Mouse (Mus musculus) neural tube, embryonic 11.5 days (tissue): ENCODE results near the gene Tpsab1. TPM values are rescaled to one million over a fixed set of nuclear protein-coding genes. Genes with fewer than 3 reads are reported as not detected.

ENCODE experiments used
- ATAC-seq: fragments of 200-750 bp; cut with Nextera tagmentation; 2 replicates; pipeline ENCODE4 v1.8.0; 2017; ENCODE audit warnings: moderate number of reproducible peaks, mild to moderate bottlenecking, moderate TSS enrichment, moderate library complexity; ENCODE audit not compliant: insufficient read depth, low FRiP score, low TSS enrichment
- DNase-seq: peaks from one replicate; pipeline ENCODE4 v3.0.0-alpha.2; 2015; ENCODE audit warnings: low spot score
- H3K27ac ChIP-seq: fragments of 300-500 bp; sonication (generic); 2 replicates; pipeline ENCODE4 v1.5.1; 2014; ENCODE audit warnings: low read depth, mild to moderate bottlenecking, low read length
- H3K27me3 ChIP-seq: fragments of 300-500 bp; sonication (generic); 2 replicates; pipeline ENCODE4 v1.6.1; 2014; ENCODE audit warnings: mild to moderate bottlenecking, low read length, mixed read lengths; ENCODE audit not compliant: control insufficient read depth, insufficient read depth
- H3K36me3 ChIP-seq: fragments of 300-500 bp; sonication (generic); 2 replicates; pipeline ENCODE4 v1.6.1; 2014; ENCODE audit warnings: mild to moderate bottlenecking, low read length, moderate library complexity, mixed read lengths; ENCODE audit not compliant: control insufficient read depth, insufficient read depth
- H3K4me1 ChIP-seq: fragments of 300-500 bp; sonication (generic); 2 replicates; pipeline ENCODE4 v1.6.1; 2014; ENCODE audit warnings: low read length, mixed read lengths; ENCODE audit not compliant: control insufficient read depth, insufficient read depth
- H3K4me2 ChIP-seq: fragments of 300-500 bp; sonication (generic); 2 replicates; pipeline ENCODE4 v1.6.1; 2014; ENCODE audit warnings: low read depth, mild to moderate bottlenecking, moderate library complexity
- H3K4me3 ChIP-seq: fragments of 300-500 bp; sonication (generic); 2 replicates; pipeline ENCODE4 v1.5.1; 2014; ENCODE audit warnings: low read depth, low read length
- H3K9ac ChIP-seq: fragments of 300-500 bp; sonication (generic); 2 replicates; pipeline ENCODE4 v1.6.1; 2014; ENCODE audit warnings: mild to moderate bottlenecking, low read length
- H3K9me3 ChIP-seq: fragments of 300-500 bp; sonication (generic); 2 replicates; pipeline ENCODE4 v1.6.1; 2016; ENCODE audit warnings: low read length; ENCODE audit not compliant: control insufficient read depth
- WGBS: fragments of 180-500 bp; shearing (Covaris S2); extraction: QIAGEN DNeasy Blood & Tissue Kit; methylation state at CpG from one replicate; pipeline ENCODE4 v1.1.7; 2014; 5-methylcytosine and 5-hydroxymethylcytosine counted together
- polyA plus RNA-seq: library from polyadenylated mRNA; unstranded; fragments of >200 nt; fragmentation: Nextera tagmentation; extraction: Ambion mirVana; gene quantifications from 2 replicates; pipeline ENCODE4 v1.2.1, GENCODE M21; 2014

Gene Tpsab1
- polyA plus RNA-seq, 1 experiment from 2014 or later = not detected

- WGBS = 61% methylated on average over 1 of the region's 1 CpGs
- no peak for ATAC-seq
These were observed 51.3 kb downstream of the Tpsab1 start for GRCm38 (mm10) chr17:25294111-25294510.

GRCm38 (mm10) chr17:25293495-25293894, 51.9 kb downstream of the Tpsab1 start:
- no peak for ATAC-seq
- H3K27ac ChIP-seq = no peak overlapping the region
- WGBS = 81% methylated on average over 5 of the region's 5 CpGs

More at GRCm38 (mm10) chr17:25294111-25294510, 51.3 kb downstream of the Tpsab1 start:
- Histone ChIP-seq H3K27ac (no peak overlapping the region), H3K9ac (no peak overlapping the region), H3K9me3 (no peaks in the 10 kb centered on the region), H3K4me2 (no peak overlapping the region), H3K4me1 (no peaks in the 10 kb centered on the region), H3K4me3 (no peak overlapping the region), H3K36me3 (no peaks in the 10 kb centered on the region), H3K27me3 (no peaks in the 10 kb centered on the region)
- no peak for DNase-seq

More at GRCm38 (mm10) chr17:25293495-25293894, 51.9 kb downstream of the Tpsab1 start:
- no peak for DNase-seq
- Histone ChIP-seq H3K4me3 (no peak overlapping the region), H3K27me3 (no peaks in the 10 kb centered on the region), H3K36me3 (no peaks in the 10 kb centered on the region), H3K9ac (no peak overlapping the region), H3K4me2 (no peak overlapping the region), H3K9me3 (no peaks in the 10 kb centered on the region), H3K4me1 (no peaks in the 10 kb centered on the region)

Other genes starting within 250 kb of the Tpsab1 start
- 29.9 and 31.8 TPM in 2 replicates for gene Telo2, start 229.6 kb downstream of the Tpsab1 start, polyA plus RNA-seq
- not detected in 2 replicates for gene Ptx4, start 224.8 kb downstream of the Tpsab1 start, polyA plus RNA-seq
- gene Clcn7, start 212.2 kb downstream of the Tpsab1 start, polyA plus RNA-seq = 20.5 and 22.4 TPM in 2 replicates
- not detected in 2 replicates for gene Ccdc154, start 183.1 kb downstream of the Tpsab1 start, polyA plus RNA-seq
- not detected in 2 replicates for gene Gm38655, start 170.1 kb downstream of the Tpsab1 start, polyA plus RNA-seq
- 30.5 and 31.8 TPM in 2 replicates for gene BC003965, start 161.0 kb downstream of the Tpsab1 start, polyA plus RNA-seq
- 5.6 and 6.9 TPM in 2 replicates for gene Unkl, start 157.2 kb downstream of the Tpsab1 start, polyA plus RNA-seq
- 51.9 and 58.7 TPM in 2 replicates for gene Gnptg, start 105.4 kb downstream of the Tpsab1 start, polyA plus RNA-seq
- gene Tsr3, start 105.4 kb downstream of the Tpsab1 start, polyA plus RNA-seq = 59.8 and 63.6 TPM in 2 replicates
- gene Baiap3, start 89.2 kb downstream of the Tpsab1 start, polyA plus RNA-seq = 1.4 and 1.8 TPM in 2 replicates
- 774 and 803 TPM in 2 replicates for gene Ube2i, start 70.9 kb downstream of the Tpsab1 start, polyA plus RNA-seq
- gene Prss34, start 47.2 kb downstream of the Tpsab1 start, polyA plus RNA-seq = 0.25 TPM in 1 of 2 replicates, not detected in the other
- gene Prss28, start 36.9 kb downstream of the Tpsab1 start, polyA plus RNA-seq = not detected in 2 replicates
- not detected in 2 replicates for gene Prss29, start 26.9 kb downstream of the Tpsab1 start, polyA plus RNA-seq
- not detected in 2 replicates for gene Tpsb2, start 20.7 kb upstream of the Tpsab1 start, polyA plus RNA-seq
- gene Tpsg1, start 23.7 kb upstream of the Tpsab1 start, polyA plus RNA-seq = 0.37 and 0.46 TPM in 2 replicates
- 9.7 and 13.3 TPM in 2 replicates for gene Cacna1h, start 88.2 kb upstream of the Tpsab1 start, polyA plus RNA-seq
- gene Tekt4, start 109.1 kb upstream of the Tpsab1 start, polyA plus RNA-seq = 0.25 and 0.46 TPM in 2 replicates
- gene Sstr5, start 151.7 kb upstream of the Tpsab1 start, polyA plus RNA-seq = not detected in 2 replicates
- 6.5 and 9.1 TPM in 2 replicates for gene Sox8, start 225.1 kb upstream of the Tpsab1 start, polyA plus RNA-seq
- gene Lmf1, start 233.5 kb upstream of the Tpsab1 start, polyA plus RNA-seq = 23.6 and 23.9 TPM in 2 replicates